Mouse (Mus musculus) heart, embryonic 12.5 days (tissue): ENCODE measurements around the gene Mbd3. TPM values are rescaled to one million over a fixed set of nuclear protein-coding genes. Genes with fewer than 3 reads are reported as not detected.

ENCODE experiments used
- ATAC-seq: fragments of 200-750 bp; cut with Nextera tagmentation; 2 replicates; pipeline ENCODE4 v1.8.0; 2017; ENCODE audit warnings: moderate TSS enrichment, moderate library complexity; ENCODE audit not compliant: insufficient number of reproducible peaks, low FRiP score
- H3K27ac ChIP-seq: fragments of 300-500 bp; sonication (generic); 2 replicates; pipeline ENCODE4 v1.5.1; 2016; ENCODE audit warnings: mild to moderate bottlenecking, moderate library complexity; ENCODE audit not compliant: poor library complexity, severe bottlenecking
- H3K27me3 ChIP-seq: fragments of 300-500 bp; sonication (generic); replicated peaks from 2 replicates; pipeline ENCODE4 v1.6.1; 2016; ENCODE audit warnings: mild to moderate bottlenecking, moderate library complexity
- H3K36me3 ChIP-seq: fragments of 300-500 bp; sonication (generic); 2 replicates; pipeline ENCODE4 v1.6.1; 2016; ENCODE audit warnings: mild to moderate bottlenecking, moderate library complexity
- H3K4me1 ChIP-seq: fragments of 300-500 bp; sonication (generic); replicated peaks from 2 replicates; pipeline ENCODE4 v1.6.1; 2016; ENCODE audit warnings: mild to moderate bottlenecking
- H3K4me2 ChIP-seq: fragments of 300-500 bp; sonication (generic); 2 replicates; pipeline ENCODE4 v1.6.1; 2016; ENCODE audit warnings: mild to moderate bottlenecking, moderate library complexity
- H3K4me3 ChIP-seq: fragments of 300-500 bp; sonication (generic); 2 replicates; pipeline ENCODE4 v1.5.1; 2016; ENCODE audit warnings: mild to moderate bottlenecking
- H3K9ac ChIP-seq: fragments of 300-500 bp; sonication (generic); 2 replicates; pipeline ENCODE4 v1.6.1; 2016; ENCODE audit warnings: mild to moderate bottlenecking, moderate library complexity
- H3K9me3 ChIP-seq: fragments of 300-500 bp; sonication (generic); replicated peaks from 2 replicates; pipeline ENCODE4 v1.6.1; 2016; ENCODE audit warnings: mild to moderate bottlenecking, moderate library complexity
- WGBS: fragments of 180-500 bp; shearing (Covaris S2); methylation state at CpG from one replicate; pipeline ENCODE4 v1.1.7; 2016; 5-methylcytosine and 5-hydroxymethylcytosine counted together
- polyA plus RNA-seq: library from polyadenylated mRNA; unstranded; fragments of >200 nt; fragmentation: Nextera tagmentation; extraction: Ambion mirVana; gene quantifications from 2 replicates; pipeline ENCODE4 v1.2.1, GENCODE M21; 2016

Mbd3 gene
- polyA plus RNA-seq, 1 experiment from 2014 or later = 181 TPM

DNA sequence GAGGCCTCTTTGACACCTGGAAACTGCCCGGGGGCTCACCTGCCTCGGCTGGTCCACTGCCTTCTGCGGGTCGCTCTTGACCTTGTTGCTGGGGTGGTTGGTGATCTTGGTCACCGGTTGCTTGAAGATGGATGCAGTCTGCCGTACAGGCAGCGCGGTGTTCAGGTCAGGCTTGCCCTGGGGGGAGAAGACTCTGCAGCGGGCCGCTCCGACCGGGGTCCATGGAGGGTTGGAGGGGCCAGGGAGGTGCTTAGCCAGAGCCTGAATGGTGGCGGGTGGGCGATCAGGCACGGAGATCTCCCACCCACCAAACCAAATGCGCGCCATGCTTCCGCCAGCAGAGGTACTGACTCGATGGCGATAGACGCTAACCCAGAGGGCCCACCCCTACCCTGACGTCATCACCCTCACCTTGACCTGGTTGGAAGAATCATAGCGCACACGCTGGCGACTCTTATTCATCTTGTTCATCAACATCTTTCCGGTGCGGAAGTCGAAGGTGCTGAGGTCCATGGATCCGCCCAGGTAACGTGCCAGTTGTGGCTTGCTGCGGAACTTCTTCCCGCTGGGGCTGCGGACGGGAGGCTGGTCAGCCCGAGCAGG is 4.2 kb downstream of the Mbd3 start:
- ATAC-seq = no peak
- Histone ChIP-seq H3K27ac (no peak overlapping the region), H3K4me1 (peaks cover 24% of the 10 kb centered on the region), H3K27me3 (no peaks in the 10 kb centered on the region), H3K4me2 (no peak overlapping the region), H3K9me3 (no peaks in the 10 kb centered on the region), H3K4me3 (no peak overlapping the region), H3K36me3 (peaks cover 73% of the 10 kb centered on the region), H3K9ac (no peak overlapping the region)
- 94% methylated on average over 35 of the region's 35 CpGs for WGBS

DNA sequence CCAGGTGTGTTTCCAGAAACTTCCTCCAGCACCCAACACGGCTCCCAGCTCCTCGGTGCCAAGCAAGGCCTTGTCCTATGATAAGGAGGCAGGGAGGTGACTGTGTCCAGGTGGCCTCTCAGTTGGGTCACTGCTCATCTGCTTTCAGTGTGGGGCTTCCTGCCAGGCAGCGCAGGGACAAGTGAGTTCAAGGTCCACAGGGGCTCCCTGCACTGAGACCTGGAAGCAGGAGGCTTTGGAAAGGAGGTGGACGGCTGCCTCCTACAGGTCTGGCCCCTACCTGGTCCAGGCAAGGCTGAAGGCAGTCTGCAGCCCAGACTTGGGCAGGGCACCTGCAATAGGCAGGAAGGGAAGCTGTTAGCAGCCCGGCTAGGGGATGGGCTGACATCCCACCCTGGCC is 6.7 kb downstream of the Mbd3 start:
- no peak overlapping the region for H3K9ac ChIP-seq
- H3K4me3 ChIP-seq = no peak overlapping the region
- no peak overlapping the region for H3K27ac ChIP-seq
- peaks cover 27% of the 10 kb centered on the region for H3K4me1 ChIP-seq
- no peak for ATAC-seq
- 87% methylated on average over 5 of the region's 5 CpGs for WGBS
- H3K9me3 ChIP-seq = no peaks in the 10 kb centered on the region
- no peak overlapping the region for H3K4me2 ChIP-seq
- H3K36me3 ChIP-seq = peaks cover 77% of the 10 kb centered on the region
- no peaks in the 10 kb centered on the region for H3K27me3 ChIP-seq

DNA sequence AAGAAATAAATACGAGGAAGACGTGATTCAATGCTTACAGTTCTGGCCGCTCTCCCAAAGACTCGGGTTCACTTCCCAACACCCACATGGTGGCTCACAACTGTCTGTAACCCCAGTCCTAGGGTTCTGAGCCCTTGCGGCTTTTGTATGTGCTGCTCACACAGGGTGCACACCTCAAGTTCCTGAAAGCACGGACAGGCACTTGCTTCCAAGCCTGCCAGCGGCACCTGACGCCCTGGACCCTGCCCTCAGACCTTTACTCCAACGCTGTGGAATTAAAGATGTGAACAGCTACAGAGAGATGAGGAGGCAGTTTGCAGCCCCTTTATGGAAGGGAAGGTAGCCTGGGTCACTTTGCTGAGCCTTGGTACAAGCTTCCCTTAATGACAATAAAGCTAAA is 8.7 kb downstream of the Mbd3 start:
- H3K4me1 ChIP-seq = peaks cover 17% of the 10 kb centered on the region
- WGBS = 83% methylated on average over 9 of the region's 9 CpGs
- no peaks in the 10 kb centered on the region for H3K27me3 ChIP-seq
- H3K4me2 ChIP-seq = no peak overlapping the region
- H3K27ac ChIP-seq = no peak overlapping the region
- H3K9me3 ChIP-seq = no peaks in the 10 kb centered on the region
- peaks cover 60% of the 10 kb centered on the region for H3K36me3 ChIP-seq
- no peak for ATAC-seq
- no peak overlapping the region for H3K9ac ChIP-seq
- no peak overlapping the region for H3K4me3 ChIP-seq

- no peaks in the 10 kb centered on the region for H3K27me3 ChIP-seq
- peaks cover 32% of the 10 kb centered on the region for H3K4me1 ChIP-seq
- ATAC-seq = no peak
- no peak overlapping the region for H3K4me2 ChIP-seq
- no peak overlapping the region for H3K27ac ChIP-seq
- no peaks in the 10 kb centered on the region for H3K9me3 ChIP-seq
- 65% methylated on average over 4 of the region's 4 CpGs for WGBS
- H3K36me3 ChIP-seq = peaks cover 51% of the 10 kb centered on the region
- no peak overlapping the region for H3K9ac ChIP-seq
- no peak overlapping the region for H3K4me3 ChIP-seq
These were observed 10.1 kb downstream of the Mbd3 start for GRCm38 (mm10) chr10:80389185-80389708.

DNA sequence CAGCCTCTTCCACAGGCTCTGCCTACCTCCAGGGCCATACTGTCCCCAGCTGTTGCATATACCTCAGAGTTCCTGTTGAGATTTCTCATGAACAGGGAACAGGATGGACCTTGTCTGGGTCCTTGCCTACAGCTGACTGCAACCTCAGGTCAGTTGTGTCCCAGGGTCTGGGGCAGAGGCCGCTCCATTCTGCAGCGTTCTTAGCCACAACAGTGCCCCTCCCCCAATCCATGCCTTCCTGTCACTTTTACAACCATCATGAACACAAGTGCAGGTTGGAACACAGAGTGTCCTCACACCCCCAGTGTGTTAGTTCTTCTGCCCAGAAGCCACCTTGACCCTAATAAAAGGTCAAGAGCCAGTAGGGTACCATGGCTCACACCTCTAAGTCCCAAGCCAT is 10.6 kb downstream of the Mbd3 start:
- peak overlapping the region; percentile 77; the same call in 1 of the 2 replicates for H3K9ac ChIP-seq

DNA sequence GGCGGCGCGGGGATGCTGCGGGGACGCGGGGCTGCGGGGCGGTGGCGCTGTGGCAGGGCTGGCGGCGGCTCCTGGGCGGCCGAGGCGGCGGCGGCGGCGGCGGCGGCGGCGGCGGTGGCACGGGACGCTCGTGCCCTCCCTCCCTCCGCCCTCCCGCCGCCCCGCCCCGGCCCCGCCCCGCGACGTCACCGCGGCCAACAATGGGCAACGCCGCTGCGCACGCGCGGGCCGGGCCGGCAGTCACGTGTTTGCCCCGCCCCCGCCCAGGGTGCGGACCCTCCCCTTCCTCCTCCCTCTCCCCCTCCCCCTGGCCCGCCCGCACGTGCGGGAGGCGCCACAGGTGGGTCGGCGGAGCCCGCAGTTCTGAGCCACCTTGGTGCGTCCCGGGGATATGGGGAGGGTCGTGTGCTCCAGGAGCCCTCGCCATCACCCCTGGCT is 11.8 kb downstream of the Mbd3 start, which contains the start of gene Mex3d:
TSS of gene Mex3d (minus strand) at position 138 of the 438 bp plus-strand sequence.
- Histone ChIP-seq H3K4me2 (peak within 1 kb of the TSS; percentile 95), H3K36me3 (peaks cover 49% of the 10 kb centered on the region), H3K4me1 (peaks cover 38% of the 10 kb centered on the region), H3K27ac (peak within 1 kb of the TSS; percentile 68), H3K9me3 (no peaks in the 10 kb centered on the region), H3K27me3 (no peaks in the 10 kb centered on the region), H3K9ac (peak within 1 kb of the TSS; percentile 98), H3K4me3 (peak within 1 kb of the TSS; percentile 94)
- WGBS = 26% methylated on average over 39 of the region's 61 CpGs
- ATAC-seq = peak; percentile 77

More for the DNA sequence above, 10.6 kb downstream of the Mbd3 start:
- no peaks in the 10 kb centered on the region for H3K9me3 ChIP-seq
- H3K4me2 ChIP-seq = peak overlapping the region; percentile 95; the same call in 1 of the 2 replicates
- peaks cover 49% of the 10 kb centered on the region for H3K36me3 ChIP-seq
- no peak for ATAC-seq
- no peak overlapping the region for H3K27ac ChIP-seq
- 30% methylated on average over 2 of the region's 2 CpGs for WGBS
- H3K4me1 ChIP-seq = peaks cover 35% of the 10 kb centered on the region
- H3K27me3 ChIP-seq = no peaks in the 10 kb centered on the region
- H3K4me3 ChIP-seq = 0 out of 2 replicates have a peak overlapping the region, but pooled peaks have one; percentile 94

- peak overlapping the region; percentile 98 for H3K9ac ChIP-seq
- peak overlapping the region; percentile 95 for H3K4me2 ChIP-seq
- ATAC-seq = no peak
- 2% methylated on average over 91 of the region's 94 CpGs for WGBS
- peak overlapping the region; percentile 68 for H3K27ac ChIP-seq
- H3K4me3 ChIP-seq = peak overlapping the region; percentile 94
- H3K27me3 ChIP-seq = no peaks in the 10 kb centered on the region
- no peaks in the 10 kb centered on the region for H3K9me3 ChIP-seq
- peaks cover 38% of the 10 kb centered on the region for H3K4me1 ChIP-seq
- peaks cover 49% of the 10 kb centered on the region for H3K36me3 ChIP-seq
These were observed 12.4 kb downstream of the Mbd3 start for GRCm38 (mm10) chr10:80386735-80387471.

DNA sequence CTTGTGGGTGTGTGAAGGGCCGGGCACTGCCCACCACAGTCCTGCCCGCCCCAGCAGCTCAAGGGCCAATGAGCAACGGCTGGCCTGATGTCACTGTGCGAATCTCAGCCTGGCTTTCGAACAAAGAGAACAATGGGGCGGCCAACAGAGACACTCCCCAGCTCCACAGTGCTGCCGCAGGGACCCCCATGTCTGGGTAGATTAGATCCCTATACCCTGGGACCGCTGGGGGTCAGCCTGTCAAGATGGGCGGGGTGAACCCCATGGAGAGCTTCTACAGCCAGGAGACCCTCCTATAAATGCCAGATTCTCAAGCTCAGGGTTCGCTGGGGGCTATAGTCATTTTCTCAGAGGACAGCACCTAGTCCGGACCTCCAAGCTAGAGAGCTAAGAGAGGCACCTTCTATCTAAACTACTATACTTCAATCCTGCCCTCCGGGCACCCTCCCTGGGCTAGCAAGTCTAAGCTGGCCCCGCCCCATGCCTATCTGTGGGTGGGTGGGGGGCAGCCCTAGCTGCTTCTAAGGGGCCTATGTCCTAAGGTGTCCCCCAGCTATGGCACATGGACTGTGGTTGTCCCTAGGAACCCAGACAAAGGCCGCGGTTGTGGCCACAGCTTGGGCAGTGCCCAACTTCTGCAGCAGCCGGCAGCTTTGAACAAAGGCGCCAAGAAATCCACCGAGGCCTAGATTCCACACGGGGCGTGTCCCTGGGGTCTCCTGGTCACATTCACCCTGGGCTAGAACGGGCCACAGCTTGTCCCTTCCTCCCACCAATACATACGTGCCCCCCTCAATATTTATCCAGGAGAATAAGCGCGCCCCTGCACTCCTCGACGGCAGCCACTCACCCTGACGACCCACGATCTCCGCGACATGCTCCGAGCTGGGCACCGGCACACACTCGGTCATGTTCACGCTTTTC is 13.3 kb downstream of the Mbd3 start:
- WGBS = 1% methylated on average over 34 of the region's 34 CpGs
- ATAC-seq = peak; percentile 37
- H3K27ac ChIP-seq = peak overlapping the region; percentile 68
- peak overlapping the region; percentile 95 for H3K4me2 ChIP-seq
- H3K4me1 ChIP-seq = peaks cover 38% of the 10 kb centered on the region
- peak overlapping the region; percentile 94 for H3K4me3 ChIP-seq
- no peaks in the 10 kb centered on the region for H3K27me3 ChIP-seq
- H3K9ac ChIP-seq = peak overlapping the region; percentile 98
- no peaks in the 10 kb centered on the region for H3K9me3 ChIP-seq
- peaks cover 49% of the 10 kb centered on the region for H3K36me3 ChIP-seq

DNA sequence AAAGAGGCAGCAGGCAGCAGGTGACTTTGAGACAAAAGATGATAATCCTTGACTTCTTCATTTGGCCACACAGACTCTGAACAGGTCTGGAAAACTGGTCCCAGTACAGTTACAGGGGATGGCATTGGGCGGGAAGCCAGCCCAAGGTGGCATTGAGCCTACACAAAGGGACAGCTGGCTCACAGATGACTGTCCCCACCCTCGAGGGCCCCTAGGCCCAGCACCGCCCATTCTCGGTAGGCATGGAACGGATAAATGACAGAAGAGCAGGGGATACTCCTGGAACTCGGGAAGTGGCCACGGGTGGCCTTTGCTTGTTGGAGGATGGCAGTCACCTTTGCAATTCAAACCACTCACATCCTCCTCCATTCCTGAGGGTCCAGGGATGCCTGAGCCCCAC is 14.0 kb downstream of the Mbd3 start:
- H3K27me3 ChIP-seq = no peaks in the 10 kb centered on the region
- H3K9me3 ChIP-seq = no peaks in the 10 kb centered on the region
- peaks cover 38% of the 10 kb centered on the region for H3K4me1 ChIP-seq
- ATAC-seq = no peak
- peak overlapping the region; percentile 94 for H3K4me3 ChIP-seq
- peak overlapping the region; percentile 95 for H3K4me2 ChIP-seq
- 23% methylated on average over 7 of the region's 7 CpGs for WGBS
- peaks cover 48% of the 10 kb centered on the region for H3K36me3 ChIP-seq
- H3K27ac ChIP-seq = peak overlapping the region; percentile 68; the same call in 1 of the 2 replicates
- peak overlapping the region; percentile 98 for H3K9ac ChIP-seq

- 64% methylated on average over 7 of the region's 7 CpGs for WGBS
These were observed 14.6 kb downstream of the Mbd3 start for GRCm38 (mm10) chr10:80384709-80385108.

More at GRCm38 (mm10) chr10:80384709-80385108, 14.6 kb downstream of the Mbd3 start:
- H3K4me1 ChIP-seq = peaks cover 38% of the 10 kb centered on the region
- H3K27ac ChIP-seq = no peak overlapping the region
- H3K27me3 ChIP-seq = no peaks in the 10 kb centered on the region
- ATAC-seq = no peak
- peaks cover 47% of the 10 kb centered on the region for H3K36me3 ChIP-seq
- H3K4me3 ChIP-seq = peak overlapping the region; percentile 94
- peak overlapping the region; percentile 95 for H3K4me2 ChIP-seq
- H3K9me3 ChIP-seq = no peaks in the 10 kb centered on the region
- H3K9ac ChIP-seq = peak overlapping the region; percentile 98
